Mouse (Mus musculus) CH12.LX (cell line): ENCODE measurements around the gene Adora3. TPM values are rescaled to one million over a fixed set of nuclear protein-coding genes. Genes with fewer than 3 reads are reported as not detected.

Experiments used
- DNase-seq: peaks from one replicate; pipeline ENCODE4 v3.0.0-alpha.2; 2013; ENCODE audit errors: extremely low read depth
- H3K27ac ChIP-seq: 2 replicates; pipeline ENCODE4 v1.5.1; 2012; ENCODE audit warnings: low read depth, mild to moderate bottlenecking, control low read depth, moderate library complexity; ENCODE audit not compliant: insufficient read depth
- H3K27me3 ChIP-seq: replicated peaks from 2 replicates; pipeline ENCODE3; 2012; ENCODE audit warnings: inconsistent platforms
- H3K36me3 ChIP-seq, 2 experiments: replicated peaks in 1 of 2; 2 replicates each; pipeline versions ENCODE3 to v1.6.1; 2012; ENCODE audit warnings: inconsistent platforms in 1 of 2, low read length in 1 of 2, mild to moderate bottlenecking in 1 of 2, mixed read lengths in 1 of 2, moderate library complexity in 1 of 2; ENCODE audit not compliant: control insufficient read depth in 1 of 2, insufficient read depth in 1 of 2
- H3K4me1 ChIP-seq, 2 experiments: 2 replicates each; pipeline ENCODE4 v1.6.1; 2012; ENCODE audit warnings: inconsistent platforms in 1 of 2, moderate library complexity in 1 of 2; ENCODE audit not compliant: insufficient read depth in 2 of 2, control insufficient read depth in 1 of 2
- H3K4me2 ChIP-seq: 2 replicates; pipeline ENCODE4 v1.6.1; 2012; ENCODE audit warnings: low read depth, mild to moderate bottlenecking, control low read depth; ENCODE audit not compliant: poor library complexity, insufficient read depth, severe bottlenecking
- H3K4me3 ChIP-seq, 3 experiments: fragments of 150-350 bp in 1 of 3; sonication (generic) in 1 of 3; replicated peaks in 1 of 3; 2 replicates each; pipeline versions ENCODE3 to v1.5.1; 2011 to 2012; ENCODE audit warnings: low read depth in 2 of 3, low read length in 2 of 3, mild to moderate bottlenecking in 2 of 3, moderate library complexity in 2 of 3, control low read depth in 1 of 3, improper control_type of control experiment in 1 of 3, inconsistent platforms in 1 of 3, mixed read lengths in 1 of 3; ENCODE audit not compliant: poor library complexity in 1 of 3
- H3K79me2 ChIP-seq: replicated peaks from 2 replicates; pipeline ENCODE4 v1.6.1; 2012; ENCODE audit warnings: mild to moderate bottlenecking, moderate library complexity; ENCODE audit not compliant: control insufficient read depth, poor library complexity, insufficient read depth, severe bottlenecking; ENCODE audit errors: extremely low read depth
- H3K9ac ChIP-seq: 2 replicates; pipeline ENCODE4 v1.6.1; 2012; ENCODE audit warnings: low read depth, mild to moderate bottlenecking, control low read depth, moderate library complexity; ENCODE audit not compliant: insufficient read depth
- H3K9me3 ChIP-seq: replicated peaks from 2 replicates; pipeline ENCODE3; 2012; ENCODE audit warnings: low read length, inconsistent platforms, mixed read lengths
- CHD1 ChIP-seq: IDR thresholded peaks from 2 replicates; pipeline ENCODE4 v1.6.1; 2012; ENCODE audit warnings: low read depth, low read length, improper control_type of control experiment, inconsistent platforms
- CHD2 ChIP-seq: IDR thresholded peaks from 2 replicates; pipeline ENCODE4 v1.6.1; 2011; ENCODE audit warnings: low read length, improper control_type of control experiment
- E2F4 ChIP-seq: IDR thresholded peaks from 2 replicates; pipeline ENCODE4 v1.6.1; 2011; ENCODE audit warnings: low read depth, low read length, improper control_type of control experiment; ENCODE audit not compliant: insufficient replicate concordance
- ELF1 ChIP-seq: IDR thresholded peaks from 2 replicates; pipeline ENCODE4 v1.6.1; 2014; ENCODE audit warnings: low read depth, mild to moderate bottlenecking, inconsistent platforms, low read length, improper control_type of control experiment
- EP300 ChIP-seq: IDR thresholded peaks from 2 replicates; pipeline ENCODE4 v1.6.1; 2011; ENCODE audit warnings: low read length, improper control_type of control experiment
- GABPA ChIP-seq: IDR thresholded peaks from 2 replicates; pipeline ENCODE4 v1.6.1; 2012; ENCODE audit warnings: low read depth, low read length, improper control_type of control experiment, inconsistent platforms; ENCODE audit not compliant: insufficient replicate concordance
- JUND ChIP-seq: conservative IDR thresholded peaks from 2 replicates; pipeline ENCODE4 v1.6.1; 2011; ENCODE audit warnings: low read depth, low read length, improper control_type of control experiment
- KAT2A ChIP-seq: IDR thresholded peaks from 2 replicates; pipeline ENCODE4 v1.6.1; 2012; ENCODE audit warnings: low read length, improper control_type of control experiment, inconsistent platforms; ENCODE audit not compliant: insufficient replicate concordance
- MAFK ChIP-seq: IDR thresholded peaks from 2 replicates; pipeline ENCODE4 v1.6.1; 2011; ENCODE audit warnings: low read length, improper control_type of control experiment; ENCODE audit not compliant: insufficient replicate concordance
- MAZ ChIP-seq: IDR thresholded peaks from 2 replicates; pipeline ENCODE4 v1.6.1; 2012; ENCODE audit warnings: low read depth, mild to moderate bottlenecking, inconsistent platforms, low read length, improper control_type of control experiment, moderate library complexity
- MEF2A ChIP-seq: IDR thresholded peaks from 2 replicates; pipeline ENCODE4 v1.6.1; 2014; ENCODE audit warnings: low read depth, mild to moderate bottlenecking, inconsistent platforms, low read length, improper control_type of control experiment, borderline replicate concordance
- POLR2A ChIP-seq: IDR thresholded peaks from 2 replicates; pipeline ENCODE4 v1.6.1; 2011; ENCODE audit warnings: low read depth, mild to moderate bottlenecking, improper control_type of control experiment, low read length
- POLR2AphosphoS2 ChIP-seq: IDR thresholded peaks from 2 replicates; pipeline ENCODE4 v1.6.1; 2011; ENCODE audit warnings: low read depth, low read length, improper control_type of control experiment
- TBP ChIP-seq: conservative IDR thresholded peaks from 2 replicates; pipeline ENCODE4 v1.6.1; 2011; ENCODE audit warnings: low read depth, low read length, improper control_type of control experiment
- TCF12 ChIP-seq: IDR thresholded peaks from 2 replicates; pipeline ENCODE4 v1.6.1; 2014; ENCODE audit warnings: low read depth, mild to moderate bottlenecking, inconsistent platforms, low read length, improper control_type of control experiment
- USF2 ChIP-seq: conservative IDR thresholded peaks from 2 replicates; pipeline ENCODE4 v1.6.1; 2011; ENCODE audit warnings: low read depth, low read length, improper control_type of control experiment
- ZC3H11A ChIP-seq: IDR thresholded peaks from 2 replicates; pipeline ENCODE4 v1.6.1; 2012; ENCODE audit warnings: low read depth, mild to moderate bottlenecking, inconsistent platforms, low read length, improper control_type of control experiment
- ZKSCAN1 ChIP-seq: IDR thresholded peaks from 2 replicates; pipeline ENCODE4 v1.6.1; 2012; ENCODE audit warnings: low read depth, inconsistent platforms, low read length, improper control_type of control experiment, borderline replicate concordance
- ZNF384 ChIP-seq: IDR thresholded peaks from 2 replicates; pipeline ENCODE4 v1.6.1; 2012; ENCODE audit warnings: low read depth, low read length, improper control_type of control experiment, inconsistent platforms
- dilution Hi-C: fragments of 300-500 bp; cut with MboI; formaldehyde crosslinking; loops from 2 replicates; pipeline ENCODE4 v1.14.3; 2020; ENCODE audit warnings: low sequenced_read_pairs; ENCODE audit not compliant: extremely low pct_unique_long_range_greater_than_20kb, extremely low pct_ligation_motif_present
- in situ Hi-C: fragments of 300-500 bp; cut with MboI; formaldehyde crosslinking; loops from 3 replicates; pipeline ENCODE4 v1.14.3; 2019; ENCODE audit warnings: low sequenced_read_pairs, low pct_ligation_motif_present, low pct_unique_long_range_greater_than_20kb, mixed read lengths
- polyA plus RNA-seq: library from polyadenylated mRNA; unstranded; fragments of >175 nt; gene quantifications from 2 replicates; pipeline ENCODE4 v1.2.1, GENCODE M21; 2012; ENCODE audit warnings: low read depth; ENCODE audit not compliant: insufficient read length
- total RNA-seq, 2 experiments: library from RNA; depleted of rRNA; stranded (reverse); fragments of 300-350 nt in 1 of 2; fragments of >200 nt in 1 of 2; gene quantifications; 2 replicates each; pipeline ENCODE4 v1.2.3; 2012 to 2014

The Adora3 gene
- total and polyA plus RNA-seq, 3 experiments, result 0.54 to 1.4 (median 1.1) TPM

DNA sequence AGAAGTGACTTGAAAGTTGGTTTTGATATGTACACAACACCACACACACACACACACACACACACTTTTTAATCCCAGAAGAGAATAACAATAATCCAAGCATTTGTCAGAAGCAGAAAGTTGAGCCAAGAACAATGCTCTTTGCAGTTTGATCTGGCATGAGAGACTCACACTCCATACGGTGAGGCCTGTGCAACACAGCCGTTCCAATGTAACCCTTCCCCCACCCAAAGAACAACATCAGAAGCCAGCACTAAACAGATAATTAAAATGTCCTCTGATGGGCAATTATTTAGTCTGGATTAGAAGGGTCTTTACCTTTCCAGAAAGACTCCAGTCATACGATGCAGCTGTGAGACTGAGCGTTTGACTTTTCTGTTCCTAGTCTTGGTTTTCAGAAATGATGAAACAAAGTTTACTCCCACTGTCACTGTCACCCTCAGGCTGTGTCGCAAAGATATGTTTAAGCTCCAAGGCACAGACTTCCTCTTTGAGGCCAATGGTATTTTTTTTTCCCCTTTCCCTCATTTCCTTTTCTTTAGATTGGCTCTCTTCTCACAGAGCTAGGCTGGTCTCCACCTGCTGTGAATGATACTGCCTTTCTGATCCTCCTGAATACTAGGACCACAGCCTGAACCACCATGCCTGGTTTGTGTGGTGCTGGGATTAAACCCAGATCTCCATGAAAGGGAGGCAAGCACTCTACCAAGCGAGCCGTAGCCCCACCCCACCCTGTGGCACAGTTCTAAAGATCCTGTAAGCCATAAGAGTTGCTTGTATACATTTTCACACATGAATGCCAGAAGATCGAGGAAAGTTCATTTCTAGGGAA lies 61.8 kb downstream of the Adora3 start, which contains the start of gene I830077J02Rik:
Gene I830077J02Rik, minus strand, starts transcription at position 425 of the 832 bp plus-strand sequence.
- H3K9ac ChIP-seq, result no peak within 1 kb of the TSS
- peaks cover 2 to 19% of the 10 kb centered on the region in 2 experiments for H3K36me3 ChIP-seq
- H3K27ac ChIP-seq, result no peak within 1 kb of the TSS
- no peaks in the 10 kb centered on the region for H3K9me3 ChIP-seq
- TF ChIP-seq ZNF384, result peak; percentile 58; the same call in 1 of the 2 replicates
- TF ChIP-seq GABPA, result no peak
- H3K4me1 ChIP-seq, result peaks cover 15 to 49% of the 10 kb centered on the region in 2 experiments
- no peaks in the 10 kb centered on the region for H3K27me3 ChIP-seq
- H3K4me2 ChIP-seq, result no peak within 1 kb of the TSS
- in situ Hi-C loops (no loop called here), dilution Hi-C loops (no loop called here)
- H3K79me2 ChIP-seq, result no peaks in the 10 kb centered on the region
- H3K4me3 ChIP-seq, result peak within 1 kb of the TSS in 2 of 3 experiments; percentile 24 to 51
- peak; percentile 50 for DNase-seq

DNA sequence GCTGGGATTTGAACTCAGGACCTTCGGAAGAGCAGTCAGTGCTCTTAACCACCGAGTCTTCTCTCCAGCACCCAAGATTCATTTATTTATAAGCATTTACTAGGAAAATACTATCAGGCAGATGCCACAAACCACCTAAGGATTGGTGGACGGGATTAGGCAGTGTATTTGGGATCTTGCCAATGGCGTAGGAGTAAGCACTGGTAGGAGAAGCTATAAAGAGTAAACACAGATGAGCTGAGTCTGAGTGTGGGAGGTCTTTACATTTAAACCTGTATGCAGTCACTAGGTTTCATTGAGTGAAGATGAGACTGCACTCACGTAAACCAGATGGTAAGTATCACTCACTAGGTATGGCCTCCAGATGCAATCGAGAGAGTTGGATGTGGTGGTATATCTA lies 63.3 kb downstream of the Adora3 start:
- TF ChIP-seq TBP, result no peak
- TF ChIP-seq TCF12, result no peak
- no peak for TF ChIP-seq CHD2
- in situ Hi-C loops, result no loop called here
- no peak overlapping the region for H3K4me2 ChIP-seq
- H3K4me1 ChIP-seq, result peaks cover 12 to 34% of the 10 kb centered on the region in 2 experiments
- no peaks in the 10 kb centered on the region for H3K27me3 ChIP-seq
- H3K36me3 ChIP-seq, result peaks cover 5 to 17% of the 10 kb centered on the region in 2 experiments
- no peak for DNase-seq
- no peak overlapping the region for H3K9ac ChIP-seq
- dilution Hi-C loops, result no loop called here
- no peaks in the 10 kb centered on the region; the same call in 1 of the 2 replicates for H3K79me2 ChIP-seq
- H3K9me3 ChIP-seq, result no peaks in the 10 kb centered on the region
- no peak overlapping the region for H3K27ac ChIP-seq
- no peak overlapping the region for H3K4me3 ChIP-seq

DNA sequence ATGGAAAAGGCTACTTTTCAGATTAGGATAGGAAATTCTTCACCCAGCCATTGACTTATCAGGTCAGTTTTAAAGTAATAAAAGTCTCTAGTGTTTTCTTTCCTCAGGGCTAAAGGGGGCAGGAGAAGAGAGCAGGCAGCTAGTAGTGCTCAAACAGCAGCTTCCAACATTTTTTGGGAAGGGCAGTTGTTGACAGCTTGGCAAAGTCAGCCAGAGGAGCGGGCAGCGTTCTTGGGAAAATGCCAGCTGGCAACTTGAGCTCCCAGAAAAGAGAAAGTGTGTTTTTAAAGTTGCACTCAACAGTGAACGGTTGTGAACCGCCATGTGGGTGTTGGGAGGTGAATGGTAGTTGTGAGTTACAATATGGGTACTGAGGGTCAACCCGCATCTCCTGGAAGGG lies 64.4 kb downstream of the Adora3 start:
- dilution Hi-C loops, result no loop called here
- peaks cover 5 to 17% of the 10 kb centered on the region in 2 experiments for H3K36me3 ChIP-seq
- peaks cover 5 to 23% of the 10 kb centered on the region in 2 experiments; a peak in 3 of 4 replicates for H3K4me1 ChIP-seq
- H3K9ac ChIP-seq, result no peak overlapping the region
- TF ChIP-seq E2F4, result no peak
- no peak for TF ChIP-seq MAZ
- TF ChIP-seq KAT2A, result no peak
- TF ChIP-seq MEF2A, result no peak
- TF ChIP-seq JUND, result no peak
- TF ChIP-seq ELF1, result no peak
- TF ChIP-seq MAFK, result no peak
- TF ChIP-seq POLR2A, result no peak
- no peak for TF ChIP-seq POLR2AphosphoS2
- no peak for TF ChIP-seq ZKSCAN1
- no peak for TF ChIP-seq TBP
- no peak for TF ChIP-seq EP300
- TF ChIP-seq ZC3H11A, result no peak
- TF ChIP-seq CHD1, result no peak
- no peak for TF ChIP-seq USF2
- TF ChIP-seq, all 38 proteins: peak for 0
- DNase-seq, result no peak
- Histone ChIP-seq H3K4me2 (no peak overlapping the region), H3K4me3 (no peak overlapping the region), H3K79me2 (no peaks in the 10 kb centered on the region; the same call in 1 of the 2 replicates), H3K27me3 (no peaks in the 10 kb centered on the region), H3K27ac (no peak overlapping the region), H3K9me3 (no peaks in the 10 kb centered on the region)
- in situ Hi-C loops, result no loop called here
